Mouse (Mus musculus) lung, postnatal 0 days (tissue): ENCODE results near the gene Lbx1.

ENCODE experiments used
- CTCF ChIP-seq: IDR thresholded peaks from 2 replicates; pipeline ENCODE4 v1.5.1; 2016; ENCODE audit warnings: antibody characterized with exemption, mild to moderate bottlenecking
- EP300 ChIP-seq: IDR thresholded peaks from 2 replicates; pipeline ENCODE4 v1.6.1; 2016; ENCODE audit warnings: antibody characterized with exemption, mild to moderate bottlenecking, control low read depth

- TF ChIP-seq CTCF: no peak
- TF ChIP-seq EP300: no peak
Observed at GRCm38 (mm10) chr19:45221458-45221783, 14.2 kb downstream of the Lbx1 start.
